Mouse (Mus musculus): ENCODE results near the gene Chrdl1.

GRCm38 (mm10) chrX:143393791-143394369, at the start of gene Chrdl1:
- no peak for TF ChIP-seq POLR2A (IDR thresholded peaks at IDR 0.05; ENCODE audit: insufficient read depth, low read length)
- no peak for TF ChIP-seq EP300 (IDR thresholded peaks at IDR 0.05; ENCODE audit: insufficient read depth, low read depth, low read length)

Measured in ES-Bruce4 (cell line).